Mouse (Mus musculus): ENCODE measurements around the gene Olfr1032.
"Not testable (repeated sequence)": the region's sequence is repeated elsewhere in the genome, so short reads cannot be mapped to it uniquely, and the experiment has no call there.

Gene Olfr1032

DNA sequence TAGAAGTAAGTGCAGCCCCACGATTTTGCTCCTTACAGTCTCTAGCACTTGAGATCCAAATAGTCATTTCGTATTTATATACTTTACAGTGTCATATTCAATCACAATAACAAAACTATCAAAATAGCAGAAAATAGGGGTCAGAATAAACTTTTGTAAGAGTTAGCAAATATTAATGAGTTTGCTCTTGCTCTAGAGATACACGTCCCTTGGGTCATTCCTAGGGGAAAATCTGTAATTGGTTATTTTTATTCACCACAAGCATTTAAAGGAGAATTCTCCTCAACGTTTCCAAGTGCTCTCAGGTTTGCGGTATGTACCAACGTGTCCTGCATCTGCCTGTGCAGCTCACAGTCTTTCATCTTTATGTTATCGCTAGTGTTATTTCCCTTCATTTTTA lies at the start of gene Olfr1032:
TSS of gene Olfr1032 (plus strand) at position 301 of the 400 bp plus-strand sequence.
- no peak for DNase-seq (ENCODE audit: low read depth, low spot score)

DNA sequence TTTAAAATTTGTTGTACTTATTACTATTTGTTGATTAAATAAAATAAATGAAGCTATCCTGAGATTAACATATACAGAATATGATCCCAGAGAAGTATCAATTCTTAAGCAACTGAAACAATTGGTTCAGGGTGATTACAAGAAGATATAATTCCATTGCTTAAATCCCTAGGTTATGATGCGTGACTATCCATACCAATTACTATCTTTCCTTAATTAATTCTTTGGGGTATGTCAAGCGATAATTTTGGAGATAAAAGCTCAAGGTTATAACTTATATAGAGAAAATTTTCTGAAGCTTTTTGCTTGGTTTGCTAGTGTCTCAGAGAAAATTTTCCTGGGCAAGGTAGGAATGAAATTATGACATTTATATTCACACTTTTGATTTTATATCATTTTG lies 31.7 kb upstream of the Olfr1032 start, which contains the start of gene Olfr1029:
TSS of gene Olfr1029 (plus strand) at position 301 of the 400 bp plus-strand sequence.
- DNase-seq (ENCODE audit: low read depth, low spot score), result no peak

DNA sequence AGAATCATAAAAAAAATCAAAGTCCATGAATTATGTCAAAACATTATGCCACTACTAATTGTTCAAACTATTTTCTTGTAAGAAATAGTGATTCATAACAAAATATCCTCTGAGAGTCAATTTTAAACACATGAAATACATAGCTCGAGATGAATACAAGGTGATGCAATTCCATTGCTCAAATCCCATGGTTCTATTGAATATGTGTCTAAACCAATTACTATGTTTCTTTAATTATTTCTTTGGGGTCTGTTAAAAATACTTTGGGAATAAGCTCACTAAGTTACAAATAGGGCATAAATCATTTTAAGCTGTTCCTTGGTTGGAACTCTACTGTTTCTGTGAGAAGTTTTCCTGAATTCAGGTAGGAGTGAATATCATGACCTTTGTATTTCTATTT lies 26.4 kb upstream of the Olfr1032 start, which contains the start of gene Olfr1030:
TSS of gene Olfr1030 (plus strand) at position 301 of the 400 bp plus-strand sequence.
- no peak for DNase-seq (ENCODE audit: low read depth, low spot score)

DNA sequence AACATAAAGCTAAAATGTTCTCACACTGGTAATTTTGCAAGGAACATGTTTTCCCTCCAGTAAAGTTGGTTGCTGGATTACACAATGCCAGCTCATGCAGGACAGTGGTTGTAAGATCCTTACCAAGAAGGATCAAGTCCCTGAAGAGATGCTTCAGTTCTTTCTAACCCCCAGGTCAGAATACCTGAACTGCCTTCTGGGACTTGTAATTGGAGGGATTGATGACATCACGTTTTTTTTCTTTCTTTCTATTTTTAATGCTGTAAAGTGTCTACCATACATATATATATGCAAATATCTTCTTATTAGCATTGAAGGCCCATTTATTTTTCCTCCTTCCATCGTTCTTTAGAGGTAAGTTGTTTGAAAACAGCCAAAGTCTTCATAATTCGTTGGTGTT lies 15.3 kb upstream of the Olfr1032 start, which contains the start of gene Olfr1031:
TSS of gene Olfr1031 (plus strand) at position 301 of the 400 bp plus-strand sequence.
- DNase-seq (ENCODE audit: low read depth, low spot score), result no peak

DNA sequence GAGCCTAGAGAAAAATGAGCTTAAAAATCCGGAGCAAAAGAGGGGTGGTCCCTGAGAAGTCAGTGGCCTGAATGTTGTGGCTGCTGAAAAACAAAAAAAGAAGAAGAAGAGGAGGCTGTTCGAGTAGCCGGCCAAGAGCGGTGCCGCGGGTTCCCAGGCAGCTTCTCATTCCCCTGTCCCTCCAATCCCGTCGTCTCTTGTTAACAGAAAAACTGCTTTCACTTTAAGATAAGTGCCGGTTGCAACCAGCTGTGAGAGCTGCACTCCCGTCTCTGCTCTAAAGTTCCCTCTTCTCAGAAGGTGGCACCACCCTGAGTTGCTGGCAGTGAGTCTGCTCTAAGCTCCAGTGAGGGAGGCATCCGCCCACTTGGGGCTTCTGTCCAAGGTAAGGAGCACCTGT lies 15.1 kb downstream of the Olfr1032 start, which contains the start of gene Olfr1033:
TSS of gene Olfr1033 (plus strand) at position 228 of the 400 bp plus-strand sequence.
- DNase-seq (ENCODE audit: low read depth, low spot score), result not testable (repeated sequence)

DNA sequence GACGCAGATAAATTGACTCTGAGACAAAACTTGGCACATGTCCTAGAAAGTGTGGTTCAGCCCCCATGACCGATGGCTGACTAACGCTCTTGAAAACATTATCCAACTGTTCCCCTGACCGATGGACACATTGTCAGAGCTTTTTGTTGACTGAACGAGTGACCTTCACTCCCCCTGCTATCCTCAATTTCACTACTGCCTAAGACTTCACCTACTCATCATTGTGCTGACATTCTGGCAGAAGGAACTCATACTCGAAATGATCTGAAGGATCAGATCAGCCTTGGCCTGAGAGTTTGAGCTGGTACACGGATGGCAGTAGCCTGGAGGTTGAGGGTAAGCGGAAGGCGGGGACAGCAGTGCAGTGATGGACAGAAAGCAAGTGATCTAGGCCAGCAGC lies 16.2 kb downstream of the Olfr1032 start:
- DNase-seq (ENCODE audit: low read depth, low spot score), result not testable (repeated sequence)

DNA sequence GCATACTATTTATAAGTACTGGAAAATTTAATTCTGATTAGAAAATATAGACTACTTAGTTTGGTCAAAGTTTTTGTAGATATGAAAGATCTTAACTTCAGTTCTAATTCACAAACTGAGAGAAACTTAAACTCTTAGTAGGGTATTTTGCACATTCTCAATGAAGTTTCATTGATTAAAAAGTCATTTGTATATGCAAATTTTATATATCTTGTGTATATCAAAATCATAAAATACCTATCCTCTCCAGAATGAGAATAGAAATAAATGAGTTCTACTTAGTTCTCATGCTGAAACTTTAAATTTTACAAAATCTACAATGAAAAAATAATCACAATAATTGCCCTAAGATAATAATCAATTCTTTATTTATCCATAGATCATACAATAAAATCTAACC lies 40.2 kb downstream of the Olfr1032 start, which contains the start of gene Olfr1034:
TSS of gene Olfr1034 (plus strand) at position 301 of the 400 bp plus-strand sequence.
- no peak for DNase-seq (ENCODE audit: low read depth, low spot score)

DNA sequence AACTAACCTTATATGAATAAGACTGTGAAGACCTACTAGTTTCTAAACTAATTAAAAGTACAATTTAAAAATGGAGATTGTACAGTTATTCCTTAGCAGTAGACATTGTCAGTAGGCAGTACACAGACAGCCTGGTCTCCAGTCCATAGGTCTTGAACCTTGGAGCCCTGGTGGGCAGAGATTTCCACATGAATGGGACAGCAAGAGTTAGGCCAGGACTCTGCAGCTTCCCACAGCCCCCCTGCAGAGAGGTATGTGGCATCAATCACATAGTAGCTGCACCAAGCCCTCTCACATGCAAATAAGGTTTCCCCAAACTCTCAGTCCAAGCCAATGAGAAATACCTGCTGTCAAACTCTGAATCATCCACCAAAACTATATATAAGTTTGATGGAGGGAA lies 45.4 kb downstream of the Olfr1032 start:
- DNase-seq (ENCODE audit: low read depth, low spot score), result not testable (repeated sequence)
